Mouse (Mus musculus): Measurements from ENCODE around the gene Il11. TPM values are rescaled to one million over a fixed set of nuclear protein-coding genes. Genes with fewer than 3 reads are reported as not detected.
"Not testable (repeated sequence)": the region's sequence is repeated elsewhere in the genome, so short reads cannot be mapped to it uniquely, and the experiment has no call there.

The Il11 gene
- polyA plus RNA-seq (2014; fragmentation: Nextera tagmentation; extraction: Ambion mirVana): not detected in 2 replicates

- no peak within 1 kb of the TSS for H3K4me2 ChIP-seq (ENCODE audit: low read length)
- no peaks in the 10 kb centered on the region for H3K36me3 ChIP-seq (ENCODE audit: control insufficient read depth, insufficient read depth, low read length)
- H3K9ac ChIP-seq (ENCODE audit: low read length): no peak within 1 kb of the TSS
- no peak within 1 kb of the TSS for H3K27ac ChIP-seq (replicated peaks in 1 of 2; ENCODE audit: control insufficient read depth in 1 of 2, insufficient read depth in 1 of 2, low read depth in 2 of 2, low read length in 2 of 2)
- H3K27me3 ChIP-seq (ENCODE audit: control insufficient read depth, insufficient read depth, low read length): peaks cover 38% of the 10 kb centered on the region
- peaks cover 3 to 4% of the 10 kb centered on the region in 2 experiments; a peak in 1 of 4 replicates for H3K4me1 ChIP-seq (ENCODE audit: control insufficient read depth in 2 of 2, insufficient read depth in 2 of 2, low read length in 2 of 2)
- no peak for ATAC-seq (ENCODE audit: insufficient number of reproducible peaks, insufficient read depth, low FRiP score, low read depth)
- WGBS: 72% methylated on average over 2 of the region's 2 CpGs
- no peak within 1 kb of the TSS for H3K4me3 ChIP-seq (ENCODE audit: control insufficient read depth in 1 of 2, insufficient read depth in 1 of 2, low read depth in 1 of 2, low read length in 2 of 2)
- no peaks in the 10 kb centered on the region for H3K9me3 ChIP-seq (ENCODE audit: control insufficient read depth, low read length)
Measured at GRCm38 (mm10) chr7:4782759-4783158, at the start of gene Il11, which contains the start of gene Tmem190. Gene Il11, minus strand, starts transcription at chr7:4782859. Gene Tmem190, plus strand, starts transcription at chr7:4782937.

- Histone ChIP-seq H3K36me3 (ENCODE audit: control insufficient read depth, insufficient read depth, low read length) (no peaks in the 10 kb centered on the region), H3K4me1 (ENCODE audit: control insufficient read depth in 2 of 2, insufficient read depth in 2 of 2, low read length in 2 of 2) (no peaks in the 10 kb centered on the region), H3K4me3 (ENCODE audit: control insufficient read depth in 1 of 2, insufficient read depth in 1 of 2, low read depth in 1 of 2, low read length in 2 of 2) (no peak overlapping the region), H3K4me2 (ENCODE audit: low read length) (no peak overlapping the region), H3K27ac (replicated peaks in 1 of 2; ENCODE audit: control insufficient read depth in 1 of 2, insufficient read depth in 1 of 2, low read depth in 2 of 2, low read length in 2 of 2) (no peak overlapping the region), H3K27me3 (ENCODE audit: control insufficient read depth, insufficient read depth, low read length) (peaks cover 53% of the 10 kb centered on the region), H3K9me3 (ENCODE audit: control insufficient read depth, low read length) (no peaks in the 10 kb centered on the region), H3K9ac (ENCODE audit: low read length) (no peak overlapping the region)
- ATAC-seq (ENCODE audit: insufficient number of reproducible peaks, insufficient read depth, low FRiP score, low read depth): no peak
- 1% methylated on average over 12 of the region's 12 CpGs for whole genome bisulfite sequencing
Measured at GRCm38 (mm10) chr7:4830476-4830875, 47.8 kb upstream of the Il11 start.

GRCm38 (mm10) chr7:4825365-4825764 is 42.7 kb upstream of the Il11 start:
- H3K4me3 ChIP-seq (ENCODE audit: control insufficient read depth in 1 of 2, insufficient read depth in 1 of 2, low read depth in 1 of 2, low read length in 2 of 2): no peak overlapping the region
- 44% methylated on average over 4 of the region's 4 CpGs for WGBS
- H3K9me3 ChIP-seq (ENCODE audit: control insufficient read depth, low read length): no peaks in the 10 kb centered on the region
- peaks cover 10 to 11% of the 10 kb centered on the region in 2 experiments; a peak in 3 of 4 replicates for H3K4me1 ChIP-seq (ENCODE audit: control insufficient read depth in 2 of 2, insufficient read depth in 2 of 2, low read length in 2 of 2)
- H3K4me2 ChIP-seq (ENCODE audit: low read length): no peak overlapping the region
- peaks cover 13% of the 10 kb centered on the region for H3K27me3 ChIP-seq (ENCODE audit: control insufficient read depth, insufficient read depth, low read length)
- no peak for ATAC-seq (ENCODE audit: insufficient number of reproducible peaks, insufficient read depth, low FRiP score, low read depth)
- H3K27ac ChIP-seq (replicated peaks in 1 of 2; ENCODE audit: control insufficient read depth in 1 of 2, insufficient read depth in 1 of 2, low read depth in 2 of 2, low read length in 2 of 2): no peak overlapping the region
- no peaks in the 10 kb centered on the region for H3K36me3 ChIP-seq (ENCODE audit: control insufficient read depth, insufficient read depth, low read length)
- H3K9ac ChIP-seq (ENCODE audit: low read length): no peak overlapping the region

GRCm38 (mm10) chr7:4822162-4822907 is 39.7 kb upstream of the Il11 start:
- Histone ChIP-seq H3K27me3 (ENCODE audit: control insufficient read depth, insufficient read depth, low read length) (peaks cover 3% of the 10 kb centered on the region; the same call in 1 of the 2 replicates), H3K4me2 (ENCODE audit: low read length) (no peak overlapping the region), H3K4me1 (ENCODE audit: control insufficient read depth in 2 of 2, insufficient read depth in 2 of 2, low read length in 2 of 2) (peaks cover 10 to 11% of the 10 kb centered on the region in 2 experiments; a peak in 3 of 4 replicates), H3K9ac (ENCODE audit: low read length) (no peak overlapping the region), H3K4me3 (ENCODE audit: control insufficient read depth in 1 of 2, insufficient read depth in 1 of 2, low read depth in 1 of 2, low read length in 2 of 2) (no peak overlapping the region), H3K9me3 (ENCODE audit: control insufficient read depth, low read length) (no peaks in the 10 kb centered on the region), H3K27ac (replicated peaks in 1 of 2; ENCODE audit: control insufficient read depth in 1 of 2, insufficient read depth in 1 of 2, low read depth in 2 of 2, low read length in 2 of 2) (no peak overlapping the region), H3K36me3 (ENCODE audit: control insufficient read depth, insufficient read depth, low read length) (no peaks in the 10 kb centered on the region)
- 58% methylated on average over 6 of the region's 6 CpGs for WGBS
- ATAC-seq (ENCODE audit: insufficient number of reproducible peaks, insufficient read depth, low FRiP score, low read depth): no peak

GRCm38 (mm10) chr7:4821690-4822089 is 39.0 kb upstream of the Il11 start:
- H3K4me3 ChIP-seq (ENCODE audit: control insufficient read depth in 1 of 2, insufficient read depth in 1 of 2, low read depth in 1 of 2, low read length in 2 of 2): no peak overlapping the region
- H3K4me1 ChIP-seq (ENCODE audit: control insufficient read depth in 2 of 2, insufficient read depth in 2 of 2, low read length in 2 of 2): peaks cover 10 to 11% of the 10 kb centered on the region in 2 experiments; a peak in 3 of 4 replicates
- 88% methylated on average over 4 of the region's 4 CpGs for WGBS
- H3K4me2 ChIP-seq (ENCODE audit: low read length): no peak overlapping the region
- H3K9ac ChIP-seq (ENCODE audit: low read length): no peak overlapping the region
- no peaks in the 10 kb centered on the region for H3K9me3 ChIP-seq (ENCODE audit: control insufficient read depth, low read length)
- no peaks in the 10 kb centered on the region for H3K36me3 ChIP-seq (ENCODE audit: control insufficient read depth, insufficient read depth, low read length)
- no peak overlapping the region for H3K27ac ChIP-seq (replicated peaks in 1 of 2; ENCODE audit: control insufficient read depth in 1 of 2, insufficient read depth in 1 of 2, low read depth in 2 of 2, low read length in 2 of 2)
- no peak for ATAC-seq (ENCODE audit: insufficient number of reproducible peaks, insufficient read depth, low FRiP score, low read depth)
- H3K27me3 ChIP-seq (ENCODE audit: control insufficient read depth, insufficient read depth, low read length): no peaks in the 10 kb centered on the region

- H3K27ac ChIP-seq (replicated peaks in 1 of 2; ENCODE audit: control insufficient read depth in 1 of 2, insufficient read depth in 1 of 2, low read depth in 2 of 2, low read length in 2 of 2); H3K27me3 ChIP-seq (ENCODE audit: control insufficient read depth, insufficient read depth, low read length); H3K9me3 ChIP-seq (ENCODE audit: control insufficient read depth, low read length); H3K4me3 ChIP-seq (ENCODE audit: control insufficient read depth in 1 of 2, insufficient read depth in 1 of 2, low read depth in 1 of 2, low read length in 2 of 2); H3K4me2 ChIP-seq (ENCODE audit: low read length); H3K36me3 ChIP-seq (ENCODE audit: control insufficient read depth, insufficient read depth, low read length); H3K9ac ChIP-seq (ENCODE audit: low read length); ATAC-seq (ENCODE audit: insufficient number of reproducible peaks, insufficient read depth, low FRiP score, low read depth): not testable (repeated sequence)
- 81% methylated on average over 7 of the region's 7 CpGs for WGBS
- peaks cover 10 to 11% of the 10 kb centered on the region in 2 experiments; a peak in 3 of 4 replicates for H3K4me1 ChIP-seq (ENCODE audit: control insufficient read depth in 2 of 2, insufficient read depth in 2 of 2, low read length in 2 of 2)
Measured at GRCm38 (mm10) chr7:4820925-4821324, 38.3 kb upstream of the Il11 start.

- Histone ChIP-seq H3K27ac (replicated peaks in 1 of 2; ENCODE audit: control insufficient read depth in 1 of 2, insufficient read depth in 1 of 2, low read depth in 2 of 2, low read length in 2 of 2) (no peak overlapping the region), H3K4me3 (ENCODE audit: control insufficient read depth in 1 of 2, insufficient read depth in 1 of 2, low read depth in 1 of 2, low read length in 2 of 2) (no peak overlapping the region), H3K4me2 (ENCODE audit: low read length) (no peak overlapping the region), H3K27me3 (ENCODE audit: control insufficient read depth, insufficient read depth, low read length) (no peaks in the 10 kb centered on the region), H3K4me1 (ENCODE audit: control insufficient read depth in 2 of 2, insufficient read depth in 2 of 2, low read length in 2 of 2) (peaks cover 5% of the 10 kb centered on the region in 2 experiments; a peak in 3 of 4 replicates), H3K9me3 (ENCODE audit: control insufficient read depth, low read length) (no peaks in the 10 kb centered on the region), H3K9ac (ENCODE audit: low read length) (no peak overlapping the region), H3K36me3 (ENCODE audit: control insufficient read depth, insufficient read depth, low read length) (no peaks in the 10 kb centered on the region)
- ATAC-seq (ENCODE audit: insufficient number of reproducible peaks, insufficient read depth, low FRiP score, low read depth): no peak
Measured at GRCm38 (mm10) chr7:4816559-4816958, 33.9 kb upstream of the Il11 start.

All from heart, embryonic 14.5 days (tissue).